Mouse (Mus musculus) liver, adult (tissue): Measurements from ENCODE around the gene Adgrl4.

Experiments
- GATA4 ChIP-seq: IDR thresholded peaks from 2 replicates; pipeline ENCODE4 v1.6.1; 2014; ENCODE audit warnings: mild to moderate bottlenecking, low read length; ENCODE audit not compliant: insufficient replicate concordance

Adgrl4 gene

DNA sequence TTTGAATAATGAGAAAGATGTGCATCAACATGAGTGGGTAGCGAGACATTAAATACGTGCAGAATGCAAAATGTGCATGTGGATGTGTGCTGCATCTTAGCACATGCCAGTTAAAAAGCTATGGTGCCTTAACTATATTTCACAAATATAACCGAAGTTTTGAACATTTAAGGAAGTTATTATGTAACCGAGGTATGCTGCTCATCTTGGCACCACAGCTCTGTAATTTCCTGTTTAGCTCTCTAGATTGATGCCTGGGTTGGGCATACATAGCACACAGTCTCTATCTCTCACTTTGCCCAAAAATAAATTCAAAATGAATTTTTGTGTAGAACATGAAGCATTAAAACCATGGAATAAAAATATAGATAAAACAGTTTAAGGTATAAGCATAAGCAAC is 6.6 kb downstream of the Adgrl4 start:
- TF ChIP-seq GATA4: no peak

DNA sequence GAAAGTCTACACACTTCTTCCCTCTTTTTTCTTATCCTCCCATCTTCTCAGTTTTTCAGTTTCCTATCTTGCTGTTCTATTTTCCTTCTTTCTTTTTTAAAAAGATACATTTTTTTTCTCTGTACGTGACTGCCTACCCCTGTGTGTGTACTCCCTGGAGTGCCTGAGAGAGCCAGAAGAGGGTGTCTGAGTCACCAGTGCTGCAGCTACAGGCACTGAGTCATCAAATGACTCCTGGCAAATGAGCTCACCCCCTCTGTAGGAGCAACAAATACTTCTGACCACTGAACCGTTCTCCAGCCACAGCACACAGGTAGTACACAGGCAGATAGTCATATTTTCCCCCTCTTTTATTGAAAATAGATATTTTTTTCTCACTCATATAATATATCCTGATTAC is 8.2 kb downstream of the Adgrl4 start:
- no peak for TF ChIP-seq GATA4

DNA sequence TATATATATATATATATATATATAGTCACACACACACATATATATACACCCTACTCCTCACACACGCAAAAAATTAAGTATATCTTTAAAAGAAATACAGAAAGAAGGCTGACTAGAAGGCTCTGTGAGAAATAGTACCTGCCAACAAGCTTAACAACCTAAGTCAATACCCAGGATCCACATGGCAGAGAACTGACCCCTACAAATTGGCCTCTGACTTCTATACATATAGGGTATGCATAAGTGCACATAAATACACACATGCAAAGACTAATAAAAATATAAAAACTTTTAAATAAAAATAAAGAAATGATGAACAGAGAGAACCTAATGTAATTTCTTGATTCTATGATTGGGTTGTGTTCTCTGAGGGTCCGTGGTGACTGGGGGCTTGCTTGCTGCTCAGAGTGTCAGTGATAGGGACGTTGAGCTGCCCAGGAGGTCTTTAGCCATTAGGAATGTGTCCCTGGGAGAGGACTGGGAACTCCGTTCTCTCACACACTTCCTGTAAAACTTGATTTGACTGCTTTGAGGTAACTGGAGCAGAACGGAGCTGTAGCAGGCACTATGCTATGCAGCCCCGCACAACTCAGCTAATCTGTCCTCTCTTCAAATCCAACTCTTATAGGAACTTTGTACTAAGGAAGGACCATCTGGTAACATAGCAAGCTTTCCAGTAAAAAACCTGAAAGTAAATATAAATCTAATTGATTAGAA is 17.5 kb downstream of the Adgrl4 start:
- no peak for TF ChIP-seq GATA4

DNA sequence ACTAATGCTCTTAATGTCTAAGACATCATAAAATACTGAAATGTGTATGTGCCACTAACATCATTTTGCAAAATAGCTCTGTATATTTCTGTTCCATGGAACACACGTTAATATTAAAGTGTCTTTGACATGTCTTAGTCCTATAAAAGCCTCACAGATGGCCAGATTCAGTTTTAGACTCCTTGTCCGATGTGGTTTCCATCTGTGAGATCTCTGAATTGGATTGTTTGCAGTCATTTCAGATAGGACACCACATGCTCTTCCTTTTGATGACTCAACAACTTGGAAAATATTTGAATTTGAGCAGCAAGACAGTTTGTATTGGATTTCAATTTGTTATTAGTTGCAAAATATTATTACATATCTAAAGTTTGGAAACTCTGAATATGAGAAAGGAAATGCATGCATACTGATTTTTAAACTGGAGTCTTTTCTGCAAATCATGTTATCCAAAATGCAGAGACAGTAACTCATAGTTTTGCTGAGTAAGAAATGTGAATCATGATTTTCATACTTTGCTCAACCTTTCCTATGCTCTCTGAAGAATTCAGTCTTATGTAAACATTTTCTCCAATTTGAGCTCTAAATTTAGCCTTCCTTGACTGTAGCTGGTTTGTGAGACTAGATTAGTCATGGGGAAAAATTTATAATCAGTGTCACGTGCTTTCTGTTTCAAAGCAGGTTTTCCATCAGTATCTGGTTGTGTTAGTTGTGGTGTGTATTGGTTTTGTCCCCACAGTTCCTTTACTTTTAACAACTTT is 21.9 kb downstream of the Adgrl4 start:
- TF ChIP-seq GATA4: no peak

DNA sequence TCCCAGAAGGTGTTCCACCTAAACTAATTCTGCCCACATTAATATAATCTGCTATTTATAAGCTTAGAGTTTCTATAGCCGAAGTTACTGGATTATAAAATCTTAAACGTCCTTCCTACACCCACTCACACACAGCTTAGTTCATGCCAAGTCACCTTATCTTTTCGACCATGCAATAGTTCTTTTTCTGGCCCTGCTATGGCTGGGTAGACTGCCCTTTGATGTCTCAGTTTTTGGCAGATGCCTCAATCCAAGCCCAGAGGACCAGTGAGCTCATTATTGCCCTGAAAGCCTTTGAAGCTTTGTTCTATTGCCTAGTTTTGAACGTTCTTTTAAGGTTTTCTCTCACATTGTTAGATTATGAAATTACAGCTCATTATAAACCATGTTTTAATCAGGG is 27.5 kb downstream of the Adgrl4 start:
- TF ChIP-seq GATA4: no peak

DNA sequence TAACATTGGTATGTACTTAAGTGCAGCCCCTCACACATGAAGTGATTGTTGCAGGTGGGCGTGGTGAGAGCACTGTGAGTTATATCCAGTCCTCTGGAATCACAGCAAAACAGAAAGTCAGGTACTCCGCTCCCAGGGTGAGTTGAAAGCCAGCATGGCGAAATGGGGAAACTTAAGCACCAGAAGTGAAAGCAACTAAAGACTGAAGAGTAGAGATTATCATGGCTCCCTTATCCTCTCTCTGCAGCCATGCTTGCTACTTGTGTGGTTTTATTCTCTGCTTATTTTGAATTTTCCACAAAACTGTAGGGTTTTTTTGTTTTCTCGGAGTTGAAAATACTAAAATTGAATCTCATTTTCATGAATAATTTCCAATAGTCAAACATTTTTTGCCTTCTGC is 51.2 kb downstream of the Adgrl4 start:
- TF ChIP-seq GATA4: no peak

DNA sequence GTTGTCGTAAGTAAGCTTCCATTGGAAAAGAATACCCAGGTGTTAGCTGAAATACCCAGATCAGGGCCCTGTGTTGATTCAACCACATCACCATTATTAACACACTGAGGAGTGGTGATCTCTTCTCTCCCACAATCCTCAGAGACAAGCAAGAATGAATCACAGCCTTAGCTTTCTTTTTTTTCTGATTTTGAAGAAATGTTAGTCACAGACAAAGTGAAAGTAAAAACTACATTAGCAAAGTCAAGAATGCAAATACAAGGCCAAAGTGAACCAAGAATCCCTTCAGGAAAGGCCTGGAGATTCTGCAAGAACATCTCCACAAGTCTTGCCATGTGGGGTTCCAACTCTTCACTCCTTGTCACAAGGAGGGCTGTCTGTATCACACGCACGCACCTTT is 67.9 kb downstream of the Adgrl4 start:
- no peak for TF ChIP-seq GATA4

DNA sequence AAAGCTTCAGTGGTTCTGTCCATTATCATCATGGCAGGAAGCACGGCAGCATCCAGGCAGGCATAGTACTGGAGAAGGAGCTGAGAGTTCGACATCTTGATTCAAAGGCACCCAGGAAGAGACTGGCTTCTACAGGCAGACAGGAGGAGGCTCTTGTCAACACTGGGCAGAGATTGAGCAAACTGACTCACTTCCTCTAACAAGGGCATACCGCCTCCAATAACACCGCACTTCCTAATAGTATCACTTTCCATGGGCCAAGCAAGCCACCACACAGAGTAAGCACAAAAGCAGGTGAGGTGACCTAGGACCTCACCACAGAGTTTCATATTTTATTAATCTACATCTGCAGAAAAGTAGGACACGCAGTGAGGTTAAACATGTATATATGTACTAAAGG is 73.5 kb downstream of the Adgrl4 start:
- no peak for TF ChIP-seq GATA4

DNA sequence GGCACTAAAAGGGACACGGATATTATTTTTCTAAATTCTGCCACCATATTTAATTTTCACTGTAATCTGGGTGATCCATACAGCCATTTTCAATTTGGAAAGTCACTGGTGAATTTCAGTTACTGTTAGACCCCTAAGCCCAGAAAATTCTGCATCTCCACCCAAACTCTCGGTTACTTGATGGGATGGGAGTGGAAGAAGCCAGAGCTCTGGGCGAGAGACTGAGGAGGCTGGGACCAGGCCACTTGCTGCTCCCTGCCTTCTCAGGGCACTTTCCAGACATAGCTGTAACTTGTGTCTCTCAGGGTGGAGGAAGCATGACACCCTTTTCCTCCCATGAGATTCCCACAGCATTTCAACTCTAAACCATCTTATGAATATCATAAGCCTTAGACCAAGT is 109.5 kb downstream of the Adgrl4 start:
- no peak for TF ChIP-seq GATA4

DNA sequence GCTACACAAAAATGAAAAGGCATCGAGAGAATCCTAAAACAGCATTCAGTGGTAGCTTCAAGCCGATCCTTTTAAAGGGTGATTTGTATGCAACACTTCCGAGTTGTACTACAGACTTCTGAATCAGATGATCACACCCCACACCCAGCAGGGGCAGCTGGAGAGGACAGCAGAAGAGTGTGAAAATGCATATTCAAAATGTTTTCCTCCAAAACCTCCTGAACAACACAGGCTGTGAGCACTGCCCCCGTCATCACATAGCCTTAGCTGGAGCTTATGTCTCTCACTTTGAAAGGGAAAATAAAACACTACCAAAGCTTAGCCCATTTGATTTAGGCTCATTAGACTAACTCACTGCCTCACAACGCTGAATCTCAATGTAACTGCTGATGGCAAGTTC is 113.3 kb downstream of the Adgrl4 start:
- TF ChIP-seq GATA4: no peak

DNA sequence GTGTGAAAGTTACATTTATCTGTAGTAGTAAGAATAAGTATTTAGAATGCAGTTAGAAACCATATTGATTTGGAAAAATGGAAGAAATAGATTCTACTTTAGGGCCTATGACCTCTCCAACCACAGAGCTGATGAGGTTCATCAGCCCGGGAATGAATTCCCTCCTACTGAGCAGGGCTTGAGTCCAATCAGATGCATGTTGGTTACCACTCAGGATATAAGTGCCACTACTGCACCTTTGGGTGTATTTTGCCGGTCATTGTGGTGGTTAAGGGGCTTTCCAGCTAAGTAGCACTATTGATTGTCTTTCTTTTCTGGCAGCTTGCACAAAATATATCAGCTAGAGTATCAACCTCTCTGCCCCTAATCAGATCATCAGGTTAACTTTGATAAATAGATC is 118.9 kb downstream of the Adgrl4 start:
- TF ChIP-seq GATA4: no peak

DNA sequence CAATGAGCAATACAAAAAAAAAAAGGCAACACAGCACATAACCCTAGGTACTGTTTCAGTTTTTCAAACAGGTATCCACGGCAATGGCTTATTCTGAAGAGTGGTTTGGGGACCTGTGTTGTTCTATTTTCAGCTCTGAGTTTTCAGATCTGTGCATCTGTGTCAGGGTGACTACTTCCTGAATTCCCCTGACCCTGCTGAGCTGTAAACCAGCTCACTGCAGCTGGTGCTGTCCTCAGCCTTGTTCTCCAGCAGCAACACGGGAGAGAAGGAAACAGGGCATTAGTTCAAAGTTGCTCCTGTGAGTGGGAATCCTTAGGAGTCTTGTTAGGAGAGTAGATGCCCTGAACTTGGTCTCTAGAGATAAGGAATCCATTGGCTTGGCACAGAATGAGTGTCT is 119.4 kb downstream of the Adgrl4 start:
- TF ChIP-seq GATA4: no peak

DNA sequence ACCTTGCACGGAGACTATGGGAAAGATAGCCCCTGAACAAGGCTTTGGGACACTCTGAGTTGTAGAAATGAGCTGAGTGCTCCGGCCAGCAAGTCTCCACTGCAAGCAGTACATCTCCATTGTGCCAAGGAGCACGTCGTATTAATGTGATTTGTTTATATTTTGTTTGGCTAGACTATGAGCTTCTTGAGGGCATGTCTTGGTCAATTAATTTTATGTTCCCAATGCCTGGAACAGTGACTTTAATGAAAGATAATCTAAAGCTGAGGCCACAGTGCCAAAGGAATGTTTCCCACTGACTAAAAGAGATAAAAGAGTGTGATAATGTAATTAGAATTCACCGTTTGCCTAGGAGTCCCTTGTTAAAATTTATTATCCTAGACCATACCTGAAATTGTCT is 119.9 kb downstream of the Adgrl4 start:
- no peak for TF ChIP-seq GATA4

DNA sequence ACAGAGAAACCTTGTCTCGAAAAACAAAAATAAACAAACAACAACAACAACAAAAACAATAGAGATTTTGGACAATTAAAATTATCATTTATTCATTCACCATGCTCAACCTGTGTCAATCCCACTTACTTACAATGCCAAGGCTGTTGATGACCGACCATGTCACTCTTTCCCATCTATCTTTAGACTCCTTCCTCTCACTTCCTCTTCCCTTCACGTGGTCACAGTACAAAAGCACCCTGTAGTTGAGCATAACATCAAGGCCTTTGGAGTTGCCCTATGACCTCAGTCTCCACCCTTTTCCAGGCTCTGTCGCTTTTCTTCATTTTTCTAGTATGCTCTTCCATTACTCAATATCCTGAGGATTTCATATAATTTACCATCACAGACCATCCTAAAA is 120.7 kb downstream of the Adgrl4 start:
- TF ChIP-seq GATA4: no peak

DNA sequence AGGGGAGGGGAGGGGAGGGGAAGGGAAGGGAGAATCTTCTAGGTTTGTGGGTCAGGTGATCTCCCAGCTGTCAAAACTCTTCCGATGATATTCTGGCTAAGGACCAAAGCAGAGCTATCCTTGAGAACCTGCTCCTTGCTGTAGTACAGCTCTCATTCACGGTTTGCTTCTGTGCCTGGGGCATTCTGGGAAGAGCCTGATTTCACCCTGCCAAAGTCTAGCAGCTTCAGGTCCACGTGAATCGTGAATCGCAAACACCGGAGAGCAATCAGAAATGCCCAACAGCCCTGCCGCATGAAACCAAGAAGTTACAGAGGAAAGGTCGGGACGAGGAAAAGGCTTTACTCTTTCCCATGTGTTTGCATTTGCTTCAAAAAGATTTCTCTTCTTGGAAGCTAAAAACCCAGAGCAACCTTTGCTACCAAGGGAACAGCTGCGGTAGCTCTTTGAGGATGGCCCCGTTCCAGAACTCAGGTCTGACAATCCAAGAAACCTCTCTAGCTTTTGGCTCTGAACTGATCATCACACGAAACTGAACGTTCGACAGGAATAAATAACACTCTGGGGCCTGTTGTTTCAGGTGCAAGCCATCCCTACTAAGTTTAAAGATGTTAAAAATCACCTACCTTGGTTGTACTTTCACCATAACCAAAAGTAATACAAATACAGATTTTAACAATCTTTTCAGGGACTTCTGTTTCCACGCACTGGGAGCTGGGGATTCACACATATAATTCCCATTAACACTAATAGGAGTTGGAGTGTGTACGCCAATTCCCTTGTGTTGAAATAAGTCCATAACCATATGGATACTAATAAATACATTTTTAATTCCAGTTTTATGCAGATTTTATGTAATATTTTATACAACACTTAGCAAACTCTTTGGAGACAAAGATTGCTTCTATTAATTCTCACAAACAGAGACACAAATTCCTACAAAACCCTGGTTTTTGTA is 128.3 kb downstream of the Adgrl4 start:
- TF ChIP-seq GATA4: no peak

DNA sequence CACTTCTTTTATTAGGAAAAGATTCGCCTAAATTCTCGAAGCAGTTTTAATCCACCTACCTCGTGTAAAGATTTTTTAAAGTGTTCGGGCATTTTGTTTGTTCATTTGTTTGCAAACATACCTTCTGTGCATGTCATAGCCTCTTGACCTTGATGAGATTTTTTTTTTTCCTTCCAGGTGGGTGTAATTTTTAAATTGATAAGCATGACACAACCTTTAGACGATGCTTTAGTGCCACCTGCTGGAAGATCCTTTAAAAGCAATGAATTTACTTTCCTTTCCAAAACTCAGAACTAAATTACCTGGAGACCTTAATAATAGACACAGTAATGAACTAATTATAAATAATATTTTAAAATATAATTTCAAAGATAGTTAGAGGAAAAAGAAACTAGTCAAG is 128.9 kb downstream of the Adgrl4 start:
- TF ChIP-seq GATA4: no peak
